Mouse (Mus musculus): Measurements from ENCODE around the gene Cfap52. TPM values are rescaled to one million over a fixed set of nuclear protein-coding genes. Genes with fewer than 3 reads are reported as not detected.

Gene Cfap52
- polyA plus RNA-seq, 1 experiment from 2014 or later = 0.48 TPM

DNA sequence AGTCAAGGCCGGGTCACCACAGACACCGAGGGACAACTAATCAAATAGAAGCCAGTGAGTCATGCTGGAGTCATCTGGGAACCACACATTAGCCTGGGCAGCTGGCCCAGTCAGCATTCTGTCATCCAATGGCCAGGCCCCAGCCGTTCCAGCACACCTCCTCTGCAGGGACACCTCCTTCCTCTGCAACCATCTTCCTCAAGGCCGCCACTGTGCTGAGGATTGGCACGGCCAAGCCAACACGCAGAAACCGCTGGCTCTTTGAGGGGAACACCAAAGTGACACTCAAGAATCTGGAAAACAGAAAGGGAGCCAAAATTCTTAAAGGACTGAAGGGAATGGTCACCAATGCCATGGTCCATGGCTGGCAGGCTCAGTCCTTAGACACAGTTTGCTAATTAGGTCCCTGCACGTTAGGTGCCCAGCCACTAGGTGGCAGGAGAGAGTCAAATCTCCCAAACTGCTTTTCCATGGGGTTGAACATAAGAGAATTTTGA lies 68.3 kb downstream of the Cfap52 start:
- 52% methylated on average over 8 of the region's 8 CpGs for WGBS
- H3K36me3 ChIP-seq (ENCODE audit: control insufficient read depth, insufficient read depth, low read length) = no peaks in the 10 kb centered on the region
- no peaks in the 10 kb centered on the region for H3K4me1 ChIP-seq (ENCODE audit: control insufficient read depth, insufficient read depth, low read length)
- H3K4me2 ChIP-seq (replicated peaks; ENCODE audit: low read depth, low read length) = no peak overlapping the region
- no peak overlapping the region for H3K9ac ChIP-seq (replicated peaks; ENCODE audit: low read depth, low read length)
- H3K27me3 ChIP-seq (ENCODE audit: control insufficient read depth, insufficient read depth, low read length) = no peaks in the 10 kb centered on the region
- ATAC-seq (ENCODE audit: insufficient number of reproducible peaks, insufficient read depth, low FRiP score, low read depth) = no peak
- H3K27ac ChIP-seq (ENCODE audit: low read length) = no peak overlapping the region
- no peak overlapping the region for H3K4me3 ChIP-seq (ENCODE audit: low read depth, low read length)
- H3K9me3 ChIP-seq (ENCODE audit: control insufficient read depth, low read depth, low read length) = no peaks in the 10 kb centered on the region

DNA sequence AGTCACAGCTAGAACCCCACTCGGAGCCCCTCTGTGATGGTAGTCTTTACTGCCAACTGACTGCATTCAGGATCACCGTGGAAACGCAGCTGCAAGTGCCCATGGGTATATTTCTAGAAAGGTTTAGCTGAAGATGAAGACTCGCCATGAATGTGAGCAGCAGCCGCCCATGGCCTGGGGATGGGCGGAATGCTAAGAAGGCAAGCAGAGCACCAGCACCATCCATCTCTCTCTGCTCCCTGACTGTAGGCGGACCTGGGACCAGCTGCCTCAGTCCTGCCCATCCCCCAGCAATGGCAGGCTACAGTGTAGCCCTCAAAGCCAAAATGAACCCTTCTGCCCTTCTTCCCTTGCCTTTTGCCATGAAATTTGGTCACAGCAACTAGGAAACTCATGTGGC lies 69.8 kb downstream of the Cfap52 start:
- WGBS = 64% methylated on average over 7 of the region's 7 CpGs
- H3K4me3 ChIP-seq (ENCODE audit: low read depth, low read length) = no peak overlapping the region
- no peaks in the 10 kb centered on the region for H3K4me1 ChIP-seq (ENCODE audit: control insufficient read depth, insufficient read depth, low read length)
- no peaks in the 10 kb centered on the region for H3K9me3 ChIP-seq (ENCODE audit: control insufficient read depth, low read depth, low read length)
- no peaks in the 10 kb centered on the region for H3K36me3 ChIP-seq (ENCODE audit: control insufficient read depth, insufficient read depth, low read length)
- no peak overlapping the region for H3K27ac ChIP-seq (ENCODE audit: low read length)
- no peak overlapping the region for H3K9ac ChIP-seq (replicated peaks; ENCODE audit: low read depth, low read length)
- no peak for ATAC-seq (ENCODE audit: insufficient number of reproducible peaks, insufficient read depth, low FRiP score, low read depth)
- no peak overlapping the region for H3K4me2 ChIP-seq (replicated peaks; ENCODE audit: low read depth, low read length)
- H3K27me3 ChIP-seq (ENCODE audit: control insufficient read depth, insufficient read depth, low read length) = no peaks in the 10 kb centered on the region

DNA sequence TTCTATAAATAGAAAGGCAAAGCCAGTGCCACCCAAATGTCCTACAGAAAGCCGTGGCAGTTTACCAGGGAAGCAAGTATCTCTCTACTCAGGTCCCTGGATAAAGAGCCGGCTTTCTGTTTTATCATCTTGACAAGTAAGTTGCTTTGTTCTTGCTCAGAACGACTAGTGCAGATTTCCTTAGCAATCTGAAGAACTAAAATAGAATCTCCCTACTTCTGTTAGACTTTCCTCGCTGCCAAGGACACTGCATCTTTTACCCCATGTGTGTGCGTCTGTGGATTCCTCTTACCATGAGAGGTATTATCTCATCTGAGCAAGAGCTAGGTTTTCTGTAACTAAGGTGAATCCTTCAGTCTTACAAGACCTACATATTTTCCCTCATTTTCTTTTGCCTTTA lies 76.9 kb downstream of the Cfap52 start:
- Histone ChIP-seq H3K9me3 (ENCODE audit: control insufficient read depth, low read depth, low read length) (no peaks in the 10 kb centered on the region; the same call in 1 of the 2 replicates), H3K27ac (ENCODE audit: low read length) (no peak overlapping the region), H3K27me3 (ENCODE audit: control insufficient read depth, insufficient read depth, low read length) (no peaks in the 10 kb centered on the region), H3K4me2 (replicated peaks; ENCODE audit: low read depth, low read length) (no peak overlapping the region), H3K4me1 (ENCODE audit: control insufficient read depth, insufficient read depth, low read length) (no peaks in the 10 kb centered on the region), H3K36me3 (ENCODE audit: control insufficient read depth, insufficient read depth, low read length) (no peaks in the 10 kb centered on the region), H3K9ac (replicated peaks; ENCODE audit: low read depth, low read length) (no peak overlapping the region), H3K4me3 (ENCODE audit: low read depth, low read length) (no peak overlapping the region)
- ATAC-seq (ENCODE audit: insufficient number of reproducible peaks, insufficient read depth, low FRiP score, low read depth) = no peak
- WGBS = 73% methylated on average over 5 of the region's 5 CpGs

DNA sequence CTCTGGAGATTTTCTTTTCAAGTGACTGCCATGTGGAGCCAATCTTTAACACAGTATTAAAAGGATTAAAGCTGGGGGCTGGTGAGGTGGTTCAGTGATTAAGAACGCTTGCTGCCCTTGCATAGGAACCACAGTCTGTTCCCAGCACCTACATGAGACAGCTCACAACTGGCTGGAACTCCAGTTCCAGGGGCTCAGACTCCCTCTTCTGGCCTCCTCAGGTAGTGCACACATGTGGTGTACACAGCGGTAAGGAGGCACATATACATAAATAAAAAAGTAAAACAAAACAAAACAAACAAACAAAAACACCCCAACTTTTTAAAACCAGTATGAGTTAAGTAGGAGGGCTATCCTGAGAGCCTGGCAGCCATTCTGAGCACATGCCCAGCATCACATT lies 79.5 kb downstream of the Cfap52 start:
- Histone ChIP-seq H3K27ac (ENCODE audit: low read length) (no peak overlapping the region), H3K9me3 (ENCODE audit: control insufficient read depth, low read depth, low read length) (no peaks in the 10 kb centered on the region; the same call in 1 of the 2 replicates), H3K4me1 (ENCODE audit: control insufficient read depth, insufficient read depth, low read length) (no peaks in the 10 kb centered on the region), H3K36me3 (ENCODE audit: control insufficient read depth, insufficient read depth, low read length) (no peaks in the 10 kb centered on the region), H3K4me2 (replicated peaks; ENCODE audit: low read depth, low read length) (no peak overlapping the region), H3K27me3 (ENCODE audit: control insufficient read depth, insufficient read depth, low read length) (no peaks in the 10 kb centered on the region), H3K9ac (replicated peaks; ENCODE audit: low read depth, low read length) (no peak overlapping the region), H3K4me3 (ENCODE audit: low read depth, low read length) (no peak overlapping the region)
- WGBS = 98% methylated on average over 2 of the region's 2 CpGs
- no peak for ATAC-seq (ENCODE audit: insufficient number of reproducible peaks, insufficient read depth, low FRiP score, low read depth)

Other genes with a start within 250 kb of the Cfap52 start
- 0.13 and 0.34 TPM in 2 replicates for gene Glp2r, start 194.5 kb downstream of the Cfap52 start, polyA plus RNA-seq (2014; fragmentation: Nextera tagmentation; extraction: Ambion mirVana)
- gene Gsg1l2, start 191.0 kb downstream of the Cfap52 start, polyA plus RNA-seq (2014; fragmentation: Nextera tagmentation; extraction: Ambion mirVana) = not detected in 2 replicates
- gene Dhrs7c, start 167.5 kb downstream of the Cfap52 start, polyA plus RNA-seq (2014; fragmentation: Nextera tagmentation; extraction: Ambion mirVana) = not detected in 2 replicates
- gene Usp43, start 43.5 kb downstream of the Cfap52 start, polyA plus RNA-seq (2014; fragmentation: Nextera tagmentation; extraction: Ambion mirVana) = 3.5 and 3.9 TPM in 2 replicates
- 60.4 and 68.5 TPM in 2 replicates for gene Stx8, start 542 bp upstream of the Cfap52 start, polyA plus RNA-seq (2014; fragmentation: Nextera tagmentation; extraction: Ambion mirVana)

Measured in stomach, embryonic 14.5 days (tissue).